Mouse (Mus musculus): ENCODE results near the gene Pbx2. TPM values are rescaled to one million over a fixed set of nuclear protein-coding genes. Genes with fewer than 3 reads are reported as not detected.

The Pbx2 gene
- polyA plus RNA-seq, 1 experiment from 2014 or later, result 12.8 TPM

DNA sequence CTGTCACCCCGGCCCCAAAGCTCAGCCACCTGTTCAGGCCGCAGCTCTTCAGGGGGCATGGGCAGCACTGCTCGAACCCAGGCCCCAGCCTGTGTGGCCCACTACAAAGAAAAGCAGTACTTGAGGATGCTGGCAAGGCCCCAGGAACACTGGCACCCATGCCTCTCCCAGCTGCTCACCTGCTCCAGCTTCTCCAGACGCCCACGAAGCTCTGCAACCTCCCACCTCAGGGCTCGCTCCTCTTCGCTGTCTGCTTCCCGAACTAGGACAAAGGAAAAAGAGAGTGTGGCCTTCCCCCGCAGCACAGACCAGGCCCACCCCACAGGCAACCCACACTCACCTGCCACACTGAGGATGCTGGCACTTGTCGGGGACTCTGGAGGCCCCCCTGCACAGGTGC, 22.8 kb downstream of the Pbx2 start:
- Histone ChIP-seq H3K9ac (replicated peaks; ENCODE audit: low read length) (no peak overlapping the region), H3K4me1 (ENCODE audit: control insufficient read depth, insufficient read depth, low read length) (no peaks in the 10 kb centered on the region), H3K9me3 (ENCODE audit: control insufficient read depth, low read length) (no peaks in the 10 kb centered on the region), H3K4me3 (replicated peaks; ENCODE audit: low read depth, low read length) (no peak overlapping the region), H3K27ac (replicated peaks; ENCODE audit: low read depth, low read length) (no peak overlapping the region), H3K36me3 (ENCODE audit: control insufficient read depth, insufficient read depth, low read length) (peaks cover 73% of the 10 kb centered on the region), H3K27me3 (ENCODE audit: control insufficient read depth, insufficient read depth, low read length) (no peaks in the 10 kb centered on the region), H3K4me2 (ENCODE audit: low read length) (no peak overlapping the region)
- 91% methylated on average over 10 of the region's 10 CpGs for WGBS
- ATAC-seq (ENCODE audit: low FRiP score, low TSS enrichment) (no peak), DNase-seq (no peak)

DNA sequence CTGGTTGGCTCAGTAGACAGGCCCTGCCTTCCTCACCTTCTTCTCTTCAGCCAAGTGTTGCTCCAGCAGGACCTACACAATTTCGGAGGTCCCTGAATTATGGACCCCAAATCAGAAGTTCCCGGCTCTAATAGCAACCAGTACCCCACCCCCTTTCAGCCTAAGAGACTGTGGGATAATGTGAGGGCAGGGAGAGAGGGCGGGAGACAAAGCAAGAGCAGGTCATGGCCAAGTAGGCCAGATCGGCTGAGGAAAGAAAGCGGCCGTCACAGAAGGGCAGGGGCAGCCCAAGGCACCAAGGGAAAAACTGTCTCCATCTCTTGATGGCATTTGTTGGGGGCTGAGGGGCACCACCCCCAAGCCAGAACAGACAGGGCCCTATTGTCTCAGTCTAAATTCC, 24.8 kb downstream of the Pbx2 start, which contains the start of gene Egfl8:
TSS of gene Egfl8 (minus strand) at position 101 of the 400 bp plus-strand sequence.
- Histone ChIP-seq H3K36me3 (ENCODE audit: control insufficient read depth, insufficient read depth, low read length) (peaks cover 67% of the 10 kb centered on the region), H3K27ac (replicated peaks; ENCODE audit: low read depth, low read length) (no peak within 1 kb of the TSS; the same call in 1 of the 2 replicates), H3K9me3 (ENCODE audit: control insufficient read depth, low read length) (no peaks in the 10 kb centered on the region), H3K27me3 (ENCODE audit: control insufficient read depth, insufficient read depth, low read length) (no peaks in the 10 kb centered on the region), H3K9ac (replicated peaks; ENCODE audit: low read length) (no peak within 1 kb of the TSS), H3K4me2 (ENCODE audit: low read length) (no peak within 1 kb of the TSS), H3K4me1 (ENCODE audit: control insufficient read depth, insufficient read depth, low read length) (no peaks in the 10 kb centered on the region), H3K4me3 (replicated peaks; ENCODE audit: low read depth, low read length) (no peak within 1 kb of the TSS)
- WGBS, result 60% methylated on average over 6 of the region's 6 CpGs
- ATAC-seq (ENCODE audit: low FRiP score, low TSS enrichment), result no peak
- DNase-seq, result no peak

DNA sequence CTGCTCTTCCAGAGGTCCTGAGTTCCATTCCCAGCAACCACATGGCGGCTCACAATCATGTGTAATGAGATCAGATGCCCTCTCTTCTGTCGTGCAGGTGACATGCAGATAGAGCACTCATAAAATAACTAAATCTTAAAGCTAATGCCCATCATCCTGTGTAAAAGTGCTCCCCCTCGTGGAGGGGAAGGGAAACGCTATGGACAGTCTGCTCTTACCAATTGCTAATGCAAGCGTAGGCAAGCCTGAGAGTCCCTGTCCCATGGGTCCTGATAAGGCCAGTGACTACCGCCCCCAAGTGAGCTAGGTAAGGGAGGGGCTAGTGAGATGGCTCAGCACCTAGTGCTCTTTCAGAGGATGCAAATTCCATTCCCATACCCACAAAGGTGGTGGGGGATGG, 27.9 kb downstream of the Pbx2 start:
- ATAC-seq (ENCODE audit: low FRiP score, low TSS enrichment), result no peak
- WGBS, result 10% methylated on average over 6 of the region's 6 CpGs

GRCm38 (mm10) chr17:34621006-34621405, 29.9 kb downstream of the Pbx2 start:
- peaks cover 38% of the 10 kb centered on the region for H3K36me3 ChIP-seq (ENCODE audit: control insufficient read depth, insufficient read depth, low read length)
- 93% methylated on average over 8 of the region's 8 CpGs for WGBS

More for the DNA sequence above, 27.9 kb downstream of the Pbx2 start:
- H3K4me3 ChIP-seq (replicated peaks; ENCODE audit: low read depth, low read length), result no peak overlapping the region
- H3K9ac ChIP-seq (replicated peaks; ENCODE audit: low read length), result no peak overlapping the region
- H3K9me3 ChIP-seq (ENCODE audit: control insufficient read depth, low read length), result no peaks in the 10 kb centered on the region
- H3K27ac ChIP-seq (replicated peaks; ENCODE audit: low read depth, low read length), result no peak overlapping the region
- H3K4me1 ChIP-seq (ENCODE audit: control insufficient read depth, insufficient read depth, low read length), result no peaks in the 10 kb centered on the region
- H3K4me2 ChIP-seq (ENCODE audit: low read length), result no peak overlapping the region
- H3K36me3 ChIP-seq (ENCODE audit: control insufficient read depth, insufficient read depth, low read length), result peaks cover 57% of the 10 kb centered on the region
- DNase-seq, result peak; percentile 77
- no peaks in the 10 kb centered on the region for H3K27me3 ChIP-seq (ENCODE audit: control insufficient read depth, insufficient read depth, low read length)

DNA sequence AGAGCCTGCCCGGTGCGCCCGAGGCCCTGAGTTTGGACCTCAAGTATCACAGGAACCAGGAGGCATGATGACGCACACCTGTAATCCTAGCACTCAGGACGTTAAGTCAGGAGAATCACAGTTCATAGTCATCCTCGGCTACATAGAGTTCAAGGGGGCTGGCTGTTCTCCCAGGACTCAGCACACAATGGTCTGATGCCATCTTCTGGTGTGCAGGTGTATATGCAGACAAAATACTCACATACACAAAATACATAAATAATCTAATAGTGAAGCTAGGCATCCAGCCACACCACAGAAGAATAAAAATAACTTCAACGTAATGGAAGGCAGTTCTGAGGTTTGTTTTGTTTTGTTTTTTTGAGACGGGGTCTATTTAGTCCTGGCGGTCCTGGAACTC, 32.1 kb downstream of the Pbx2 start:
- no peak overlapping the region for H3K9ac ChIP-seq (replicated peaks; ENCODE audit: low read length)
- H3K27ac ChIP-seq (replicated peaks; ENCODE audit: low read depth, low read length), result no peak overlapping the region
- H3K4me1 ChIP-seq (ENCODE audit: control insufficient read depth, insufficient read depth, low read length), result peaks cover 14% of the 10 kb centered on the region
- no peak for DNase-seq
- no peak for ATAC-seq (ENCODE audit: low FRiP score, low TSS enrichment)
- no peaks in the 10 kb centered on the region for H3K9me3 ChIP-seq (ENCODE audit: control insufficient read depth, low read length)
- H3K27me3 ChIP-seq (ENCODE audit: control insufficient read depth, insufficient read depth, low read length), result no peaks in the 10 kb centered on the region
- H3K4me2 ChIP-seq (ENCODE audit: low read length), result no peak overlapping the region
- no peak overlapping the region for H3K4me3 ChIP-seq (replicated peaks; ENCODE audit: low read depth, low read length)
- 88% methylated on average over 9 of the region's 9 CpGs for WGBS
- peaks cover 24% of the 10 kb centered on the region for H3K36me3 ChIP-seq (ENCODE audit: control insufficient read depth, insufficient read depth, low read length)

More at GRCm38 (mm10) chr17:34621006-34621405, 29.9 kb downstream of the Pbx2 start:
- Histone ChIP-seq H3K4me1 (ENCODE audit: control insufficient read depth, insufficient read depth, low read length) (peaks cover 2% of the 10 kb centered on the region), H3K4me3 (replicated peaks; ENCODE audit: low read depth, low read length) (no peak overlapping the region), H3K9me3 (ENCODE audit: control insufficient read depth, low read length) (no peaks in the 10 kb centered on the region), H3K27ac (replicated peaks; ENCODE audit: low read depth, low read length) (no peak overlapping the region), H3K4me2 (ENCODE audit: low read length) (no peak overlapping the region), H3K9ac (replicated peaks; ENCODE audit: low read length) (no peak overlapping the region), H3K27me3 (ENCODE audit: control insufficient read depth, insufficient read depth, low read length) (no peaks in the 10 kb centered on the region)
- DNase-seq (no peak), ATAC-seq (ENCODE audit: low FRiP score, low TSS enrichment) (no peak)

GRCm38 (mm10) chr17:34624981-34625380, 33.9 kb downstream of the Pbx2 start:
- peaks cover 24% of the 10 kb centered on the region for H3K36me3 ChIP-seq (ENCODE audit: control insufficient read depth, insufficient read depth, low read length)
- H3K4me3 ChIP-seq (replicated peaks; ENCODE audit: low read depth, low read length), result no peak overlapping the region
- 94% methylated on average over 3 of the region's 3 CpGs for WGBS

GRCm38 (mm10) chr17:34626062-34626772, 35.2 kb downstream of the Pbx2 start:
- H3K4me3 ChIP-seq (replicated peaks; ENCODE audit: low read depth, low read length), result peak overlapping the region; percentile 71
- peak overlapping the region; percentile 90 for H3K4me2 ChIP-seq (ENCODE audit: low read length)
- H3K27me3 ChIP-seq (ENCODE audit: control insufficient read depth, insufficient read depth, low read length), result peaks cover 4% of the 10 kb centered on the region; the same call in 1 of the 2 replicates
- H3K4me1 ChIP-seq (ENCODE audit: control insufficient read depth, insufficient read depth, low read length), result peaks cover 39% of the 10 kb centered on the region
- peak overlapping the region; percentile 93 for H3K27ac ChIP-seq (replicated peaks; ENCODE audit: low read depth, low read length)
- 49% methylated on average over 16 of the region's 16 CpGs for WGBS
- H3K9ac ChIP-seq (replicated peaks; ENCODE audit: low read length), result peak overlapping the region; percentile 68
- peaks cover 19% of the 10 kb centered on the region for H3K36me3 ChIP-seq (ENCODE audit: control insufficient read depth, insufficient read depth, low read length)
- ATAC-seq (ENCODE audit: low FRiP score, low TSS enrichment) (no peak), DNase-seq (no peak)
- no peaks in the 10 kb centered on the region for H3K9me3 ChIP-seq (ENCODE audit: control insufficient read depth, low read length)

More at GRCm38 (mm10) chr17:34624981-34625380, 33.9 kb downstream of the Pbx2 start:
- no peak overlapping the region for H3K27ac ChIP-seq (replicated peaks; ENCODE audit: low read depth, low read length)
- ATAC-seq (ENCODE audit: low FRiP score, low TSS enrichment), result no peak
- H3K4me1 ChIP-seq (ENCODE audit: control insufficient read depth, insufficient read depth, low read length), result peaks cover 27% of the 10 kb centered on the region
- H3K4me2 ChIP-seq (ENCODE audit: low read length), result no peak overlapping the region
- DNase-seq, result no peak
- H3K27me3 ChIP-seq (ENCODE audit: control insufficient read depth, insufficient read depth, low read length), result no peaks in the 10 kb centered on the region
- no peak overlapping the region for H3K9ac ChIP-seq (replicated peaks; ENCODE audit: low read length)
- no peaks in the 10 kb centered on the region for H3K9me3 ChIP-seq (ENCODE audit: control insufficient read depth, low read length)

- under 1% methylated on average over 18 of the region's 18 CpGs for WGBS
- H3K9ac ChIP-seq (replicated peaks; ENCODE audit: low read length), result peak overlapping the region; percentile 68
- peak overlapping the region; percentile 93 for H3K27ac ChIP-seq (replicated peaks; ENCODE audit: low read depth, low read length)
- ATAC-seq (ENCODE audit: low FRiP score, low TSS enrichment), result peak; percentile 31
- H3K9me3 ChIP-seq (ENCODE audit: control insufficient read depth, low read length), result no peaks in the 10 kb centered on the region
- DNase-seq, result peak; percentile 82
- H3K36me3 ChIP-seq (ENCODE audit: control insufficient read depth, insufficient read depth, low read length), result peaks cover 14% of the 10 kb centered on the region
- H3K4me3 ChIP-seq (replicated peaks; ENCODE audit: low read depth, low read length), result peak overlapping the region; percentile 71
- peak overlapping the region; percentile 90 for H3K4me2 ChIP-seq (ENCODE audit: low read length)
- peaks cover 44% of the 10 kb centered on the region for H3K4me1 ChIP-seq (ENCODE audit: control insufficient read depth, insufficient read depth, low read length)
- peaks cover 10% of the 10 kb centered on the region; the same call in 1 of the 2 replicates for H3K27me3 ChIP-seq (ENCODE audit: control insufficient read depth, insufficient read depth, low read length)
Observed at GRCm38 (mm10) chr17:34626773-34627092, 35.7 kb downstream of the Pbx2 start.

Measured in midbrain, embryonic 14.5 days (tissue).